In genomic region chr2:152736090-152736601, GRCm38 (mm10) we compare ENCODE assay signal across 8 mouse cellular contexts. TPM values are rescaled to one million over a fixed set of nuclear protein-coding genes. Genes with fewer than 3 reads are reported as not detected.
DNase-seq lines count a peak whose midpoint lies in the region; ATAC-seq lines count a peak whose summit lies in the region.

Id1 (plus strand) TSS chr2:152736251.

- peak; percentile 60; the same call in 1 of the 2 replicates for ATAC-seq in erythroid progenitor cell, adult 5-6 weeks (replicated peaks; ENCODE audit: low FRiP score, poor library complexity, severe bottlenecking)
- ATAC-seq in heart, embryonic 12.5 days (ENCODE audit: insufficient number of reproducible peaks, low FRiP score), result peak; percentile 85
- peak; percentile 73 for ATAC-seq in kidney, embryonic 16.5 days (ENCODE audit: low FRiP score, low TSS enrichment)
- peak; percentile 81 for ATAC-seq in liver, embryonic 12.5 days
- ATAC-seq in stomach, embryonic 16.5 days (ENCODE audit: insufficient read depth, low FRiP score), result peak; percentile 73

- H3K27ac ChIP-seq in heart, embryonic 12.5 days (ENCODE audit: poor library complexity, severe bottlenecking), result peak within 1 kb of the TSS; percentile 95
- H3K27ac ChIP-seq in kidney, embryonic 16.5 days (ENCODE audit: low read length), result peak within 1 kb of the TSS; percentile 99
- H3K27ac ChIP-seq in liver, embryonic 12.5 days, result peak within 1 kb of the TSS; percentile 90
- peak within 1 kb of the TSS; percentile 97 for H3K27ac ChIP-seq in stomach, embryonic 16.5 days (ENCODE audit: low read length)

- peak; percentile 69 for DNase-seq in CD4-positive helper T cell, adult 2 months (ENCODE audit: low read depth, low spot score)
- peak; percentile 89 to 91 for DNase-seq in adrenal gland, postnatal 36 days
- peak; percentile 73 for DNase-seq in naive thymus-derived CD4-positive, alpha-beta T cell, adult 2 months (ENCODE audit: low read depth)

- under 1% methylated on average over 28 of the region's 28 CpGs for WGBS in heart, embryonic 12.5 days
- WGBS in kidney, embryonic 16.5 days, result 0% methylated on average over 28 of the region's 28 CpGs
- WGBS in liver, embryonic 12.5 days (ENCODE audit: insufficient replicate concordance), result under 1% methylated on average over 28 of the region's 28 CpGs
- under 1% methylated on average over 28 of the region's 28 CpGs for WGBS in stomach, embryonic 16.5 days

- H3K4me2 ChIP-seq in heart, embryonic 12.5 days, result peak within 1 kb of the TSS; percentile 84
- H3K4me2 ChIP-seq in kidney, embryonic 16.5 days (replicated peaks; ENCODE audit: low read depth, low read length), result peak within 1 kb of the TSS; percentile 62
- peak within 1 kb of the TSS; percentile 96 for H3K4me2 ChIP-seq in liver, embryonic 12.5 days
- peak within 1 kb of the TSS; percentile 89 for H3K4me2 ChIP-seq in stomach, embryonic 16.5 days (ENCODE audit: low read depth, low read length)

- H3K9ac ChIP-seq in heart, embryonic 12.5 days, result peak within 1 kb of the TSS; percentile 92
- peak within 1 kb of the TSS; percentile 96 for H3K9ac ChIP-seq in kidney, embryonic 16.5 days (replicated peaks; ENCODE audit: low read length)
- peak within 1 kb of the TSS; percentile 81 for H3K9ac ChIP-seq in liver, embryonic 12.5 days
- peak within 1 kb of the TSS; percentile 89 for H3K9ac ChIP-seq in stomach, embryonic 16.5 days (ENCODE audit: low read length)

- peaks cover 60% of the 10 kb centered on the region for H3K4me1 ChIP-seq in heart, embryonic 12.5 days (replicated peaks)
- peaks cover 58% of the 10 kb centered on the region for H3K4me1 ChIP-seq in kidney, embryonic 16.5 days (ENCODE audit: insufficient read depth, low read length)
- peaks cover 80% of the 10 kb centered on the region for H3K4me1 ChIP-seq in liver, embryonic 12.5 days
- peaks cover 51% of the 10 kb centered on the region for H3K4me1 ChIP-seq in stomach, embryonic 16.5 days (ENCODE audit: control insufficient read depth, insufficient read depth, low read length)

- H3K9me3 ChIP-seq in heart, embryonic 12.5 days (replicated peaks), result no peaks in the 10 kb centered on the region
- no peaks in the 10 kb centered on the region for H3K9me3 ChIP-seq in kidney, embryonic 16.5 days (ENCODE audit: low read length)
- no peaks in the 10 kb centered on the region for H3K9me3 ChIP-seq in liver, embryonic 12.5 days (replicated peaks)
- H3K9me3 ChIP-seq in stomach, embryonic 16.5 days (replicated peaks; ENCODE audit: control insufficient read depth, low read length), result no peaks in the 10 kb centered on the region

- H3K36me3 ChIP-seq in heart, embryonic 12.5 days, result no peaks in the 10 kb centered on the region
- no peaks in the 10 kb centered on the region for H3K36me3 ChIP-seq in kidney, embryonic 16.5 days (ENCODE audit: insufficient read depth, low read length)
- 0 out of 2 replicates have a peak, but pooled peaks cover 4% of the 10 kb centered on the region for H3K36me3 ChIP-seq in liver, embryonic 12.5 days
- no peaks in the 10 kb centered on the region for H3K36me3 ChIP-seq in stomach, embryonic 16.5 days (ENCODE audit: control insufficient read depth, insufficient read depth, low read length)

- H3K27me3 ChIP-seq in heart, embryonic 12.5 days (replicated peaks), result no peaks in the 10 kb centered on the region
- H3K27me3 ChIP-seq in kidney, embryonic 16.5 days (ENCODE audit: insufficient read depth, low read length), result no peaks in the 10 kb centered on the region
- peaks cover 17% of the 10 kb centered on the region for H3K27me3 ChIP-seq in liver, embryonic 12.5 days (replicated peaks)
- H3K27me3 ChIP-seq in stomach, embryonic 16.5 days (ENCODE audit: control insufficient read depth, insufficient read depth, low read length), result no peaks in the 10 kb centered on the region

- peak within 1 kb of the TSS; percentile 74 for H3K4me3 ChIP-seq in heart, embryonic 12.5 days
- H3K4me3 ChIP-seq in kidney, embryonic 16.5 days (ENCODE audit: low read length), result peak within 1 kb of the TSS; percentile 84
- H3K4me3 ChIP-seq in liver, embryonic 12.5 days, result peak within 1 kb of the TSS; percentile 67
- H3K4me3 ChIP-seq in stomach, embryonic 16.5 days (replicated peaks; ENCODE audit: low read length), result peak within 1 kb of the TSS; percentile 67

RNA-seq across cellular contexts. Expression of gene Id1, which starts in this region (rescaled TPM):
- 100 to 1,000 TPM in 1 of 2 experiments, 10 to 100 TPM in 1; 68.4 to 105 TPM for total RNA-seq in adrenal gland, postnatal 36 days (2021)
- total RNA-seq in erythroid progenitor cell, adult 5-6 weeks (2015; ENCODE audit: low replicate concordance), result 1.3 and 17.3 TPM in 2 replicates
- 1.6 and 2.6 TPM in 2 replicates for total RNA-seq in erythroid progenitor cell, adult 5-6 weeks (2017; ENCODE audit: low replicate concordance)
- polyA plus RNA-seq in heart, embryonic 12.5 days (2016; fragmentation: Nextera tagmentation; extraction: Ambion mirVana), result 87.7 and 90.9 TPM in 2 replicates
- 139 and 151 TPM in 2 replicates for polyA plus RNA-seq in kidney, embryonic 16.5 days (2015; fragmentation: Nextera tagmentation; extraction: Ambion mirVana)
- polyA plus RNA-seq in liver, embryonic 12.5 days (2016; fragmentation: Nextera tagmentation; extraction: Ambion mirVana), result 28.1 and 30.6 TPM in 2 replicates
- polyA plus RNA-seq in stomach, embryonic 16.5 days (2015; fragmentation: Nextera tagmentation; extraction: Ambion mirVana), result 125 and 145 TPM in 2 replicates

Comparison
In these comparisons a context has a peak if more than half of its experiments do, and no peak if none do; other contexts are left out.
1. Peak in every context shown above with its lines: DNase-seq, ATAC-seq, H3K4me3 ChIP-seq and H3K27ac ChIP-seq.